Mouse (Mus musculus): ENCODE data around the gene Shisa2.

DNA sequence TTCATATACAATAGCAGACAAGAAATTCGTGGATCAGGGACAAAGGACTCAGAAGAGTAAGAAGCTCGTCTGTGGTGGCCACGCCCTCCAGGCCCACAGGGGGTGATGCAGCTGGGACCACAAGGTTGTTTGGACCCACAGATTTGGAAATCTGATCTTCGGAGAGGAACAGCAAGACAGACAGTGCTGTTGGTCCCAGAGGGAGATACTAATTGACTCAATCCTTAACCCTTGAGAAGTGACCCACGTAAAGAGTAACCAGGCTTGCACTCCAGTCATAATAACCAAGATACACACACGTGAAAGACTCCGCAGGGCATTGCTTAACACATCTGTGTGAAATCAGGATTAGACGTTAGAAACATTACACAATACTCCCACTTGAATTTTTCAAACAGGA is 33.2 kb upstream of the Shisa2 start:
- TF ChIP-seq CTCF (conservative IDR thresholded peaks at IDR 0.05; ENCODE audit: insufficient read depth, insufficient read length, low read depth, low read length) (no peak), POLR2A (IDR thresholded peaks at IDR 0.05; ENCODE audit: low read depth, low read length) (no peak)

Data from kidney, adult 2 months (tissue).